Mouse (Mus musculus) spleen, embryonic (tissue): ENCODE results near the gene Specc1l.
"Not testable (repeated sequence)": the region's sequence is repeated elsewhere in the genome, so short reads cannot be mapped to it uniquely, and the experiment has no call there.

Source experiments
- CTCF ChIA-PET: fragments of 350-600 bp; sonication (Branson Sonifier 250); formaldehyde crosslinking; loops from one replicate; lab custom pipeline; 2022; lab: Charles Lee

Specc1l gene

DNA sequence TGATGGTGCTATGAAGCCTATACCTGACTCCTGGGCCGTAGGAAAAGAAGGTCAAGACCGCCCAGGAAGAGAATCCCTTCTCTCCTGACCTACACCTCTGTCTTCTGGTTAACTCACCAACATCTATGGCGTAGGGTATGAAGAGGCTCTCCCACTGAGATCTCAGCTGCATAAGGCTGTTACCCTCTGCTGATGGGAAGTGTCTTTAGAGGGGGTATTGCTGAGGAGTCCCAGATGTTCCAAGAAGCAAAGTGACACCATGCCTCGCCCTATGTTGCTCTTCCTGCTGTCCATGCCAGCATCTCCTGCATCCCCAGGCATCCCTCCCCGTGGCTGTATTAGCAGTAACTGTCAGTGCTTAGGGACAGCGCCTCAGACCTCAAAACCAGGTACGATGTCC lies 127.5 kb downstream of the Specc1l start:
- CTCF ChIA-PET: interaction anchor here (0.6 kb wide), 1 partner anchor 110 kb away, joined by 3 read pairs; no protein-coding TSS in a partner anchor

DNA sequence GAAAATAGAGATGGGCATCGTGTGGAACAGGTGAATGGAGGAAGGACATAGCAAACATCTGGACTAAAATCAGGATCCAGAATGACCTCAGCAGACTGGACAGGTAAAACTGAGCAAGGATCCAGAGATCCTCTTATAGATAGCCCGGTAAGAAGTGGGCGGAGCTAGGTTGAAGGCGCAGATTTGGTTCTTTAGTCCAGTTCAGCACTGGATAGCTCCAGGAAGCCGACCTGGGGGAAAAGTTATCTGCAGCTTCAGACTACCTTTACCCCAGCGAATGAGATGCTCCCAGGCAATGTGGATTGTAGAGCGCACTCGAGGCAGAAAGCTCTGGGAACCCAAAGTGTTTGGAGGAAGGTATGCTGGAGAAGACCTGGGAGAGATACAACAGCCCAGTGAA lies 130.1 kb downstream of the Specc1l start:
- CTCF ChIA-PET: no interaction called here

DNA sequence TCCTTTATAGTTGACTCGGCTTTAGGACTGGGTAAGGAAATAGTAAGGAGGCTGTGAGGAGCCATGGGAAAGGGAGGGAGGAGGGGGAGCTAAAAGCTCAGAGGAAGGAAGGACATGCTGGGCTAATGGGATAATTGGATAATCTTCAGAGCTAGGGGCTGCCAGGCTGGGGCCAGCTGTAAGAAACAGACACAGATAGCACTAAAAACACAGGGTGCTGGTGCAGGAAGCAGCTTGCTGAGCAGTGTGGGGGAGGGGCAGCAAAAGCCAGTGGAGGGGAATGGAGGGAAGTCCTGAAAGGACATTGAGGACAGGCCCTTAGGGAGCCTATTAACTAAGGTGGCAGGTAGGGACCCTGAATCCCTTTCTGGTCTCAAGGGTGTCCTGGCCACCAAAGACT lies 132.7 kb downstream of the Specc1l start:
- CTCF ChIA-PET: not testable (repeated sequence)

DNA sequence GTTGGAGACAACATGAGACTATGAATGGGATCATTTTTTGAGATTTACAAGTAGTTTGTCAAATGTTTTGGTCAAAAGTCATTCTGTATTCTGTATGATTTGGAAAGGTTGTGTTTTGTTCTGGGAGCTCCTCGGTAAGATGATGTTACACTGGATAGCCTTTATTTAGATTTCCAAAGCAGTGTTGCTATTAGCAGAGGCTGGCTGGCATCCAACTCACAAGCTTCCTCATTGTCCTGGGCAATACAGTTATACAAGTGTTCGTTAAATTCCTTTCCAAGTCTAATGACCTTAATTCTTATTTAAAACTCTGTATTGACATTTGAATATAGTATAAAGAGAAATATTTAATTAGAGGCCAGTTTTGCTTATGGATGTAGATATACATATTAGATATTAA lies 133.4 kb downstream of the Specc1l start:
- CTCF ChIA-PET: no interaction called here

GRCm38 (mm10) chr10:75350564-75350963 lies 138.7 kb downstream of the Specc1l start:
- CTCF ChIA-PET: no interaction called here

DNA sequence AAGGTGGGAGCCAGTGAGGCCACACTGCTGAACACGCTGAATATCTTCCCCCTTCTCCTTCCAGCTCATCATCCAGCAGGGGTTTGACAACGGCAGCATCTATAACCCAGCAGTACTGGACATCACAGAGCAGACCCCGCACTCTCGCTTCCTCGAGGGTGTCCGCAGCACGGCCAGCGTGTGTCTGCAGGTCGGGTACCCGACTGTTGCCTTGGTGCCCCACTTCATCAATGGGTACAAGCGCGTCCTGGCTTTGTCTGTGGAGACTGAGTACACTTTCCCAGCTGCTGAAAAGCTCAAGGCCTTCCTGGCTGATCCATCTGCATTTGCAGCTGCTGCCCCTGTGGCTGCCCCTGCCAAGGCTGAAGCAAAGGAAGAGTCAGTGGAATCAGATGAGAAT lies 140.7 kb downstream of the Specc1l start:
- CTCF ChIA-PET: no interaction called here

DNA sequence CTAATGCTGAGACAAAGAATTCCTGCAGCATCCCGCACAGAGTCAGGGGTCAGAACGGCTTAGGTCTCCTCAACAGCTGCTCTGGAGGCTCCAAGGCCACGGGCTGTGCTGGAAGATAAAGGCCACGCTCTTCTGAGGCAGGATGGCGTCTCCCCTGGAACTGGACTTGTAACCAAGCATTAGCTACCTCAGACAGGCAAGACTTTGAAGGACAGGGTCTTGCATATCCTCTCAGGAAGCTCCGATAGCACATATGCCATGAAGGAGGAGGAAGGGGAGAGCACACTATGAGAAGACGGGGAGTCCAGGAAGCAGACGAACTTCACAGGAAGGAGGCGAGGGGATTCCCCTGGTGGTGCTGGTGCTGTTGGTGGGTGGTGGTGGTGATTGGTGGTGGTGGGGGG lies 142.0 kb downstream of the Specc1l start:
- CTCF ChIA-PET: not testable (repeated sequence)

DNA sequence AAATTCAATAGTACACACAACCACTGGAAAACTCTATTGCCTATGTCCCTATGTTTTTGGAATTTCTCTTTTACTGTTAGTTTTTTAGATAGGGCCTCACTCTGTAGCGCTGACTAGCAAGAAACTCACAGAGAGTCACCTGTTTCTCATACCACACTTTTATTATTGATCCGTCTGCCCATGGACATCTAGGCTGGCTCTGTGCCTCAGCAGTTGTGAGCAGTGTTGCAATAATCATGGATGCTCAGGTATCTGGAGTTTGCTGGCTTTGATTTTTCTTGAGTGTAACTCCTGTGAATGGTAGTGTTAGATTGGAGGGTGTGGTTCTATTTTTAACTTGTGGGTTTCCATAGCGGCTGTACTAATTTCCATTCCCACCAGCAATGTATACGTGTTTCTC lies 143.5 kb downstream of the Specc1l start:
- CTCF ChIA-PET: interaction anchor here (0.6 kb wide), 1 partner anchor 60 kb away, joined by 3 read pairs; no protein-coding TSS in a partner anchor
